Mouse (Mus musculus): ENCODE measurements around the gene Lypd5. TPM values are rescaled to one million over a fixed set of nuclear protein-coding genes. Genes with fewer than 3 reads are reported as not detected.
"Not testable (repeated sequence)": the region's sequence is repeated elsewhere in the genome, so short reads cannot be mapped to it uniquely, and the experiment has no call there.

Gene Lypd5
- total RNA-seq, 2 experiments from 2014 or later = not detected

DNA sequence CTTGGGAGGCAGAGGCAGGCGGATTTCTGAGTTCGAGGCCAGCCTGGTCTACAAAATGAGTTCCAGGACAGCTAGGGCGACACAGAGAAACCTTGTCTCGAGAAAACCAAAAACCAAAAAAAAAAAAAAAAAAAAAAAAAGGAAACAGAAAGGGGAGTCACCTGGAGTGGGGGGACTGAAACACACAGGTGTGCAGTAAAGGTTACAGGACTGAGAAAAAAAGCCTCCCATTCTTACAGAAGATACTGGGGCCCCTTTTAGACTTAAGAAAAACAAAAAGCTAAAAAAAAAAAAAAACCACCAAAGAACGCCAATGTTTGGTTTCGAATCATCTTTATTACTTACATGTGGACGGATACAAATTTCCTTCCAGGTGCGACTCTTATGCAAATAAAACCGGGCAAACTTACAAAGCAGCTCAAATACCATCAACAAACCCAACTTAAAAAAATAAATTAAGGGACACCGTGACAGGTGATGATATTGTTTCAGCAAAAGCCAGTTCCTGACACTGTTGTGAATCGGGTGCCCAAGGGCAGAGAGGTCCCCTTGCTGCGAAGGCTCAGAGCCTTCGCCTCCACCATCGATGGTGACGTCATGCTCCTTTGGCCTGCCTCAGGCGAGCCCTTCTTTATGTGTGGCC lies 33.9 kb downstream of the Lypd5 start:
- no peak for DNase-seq

DNA sequence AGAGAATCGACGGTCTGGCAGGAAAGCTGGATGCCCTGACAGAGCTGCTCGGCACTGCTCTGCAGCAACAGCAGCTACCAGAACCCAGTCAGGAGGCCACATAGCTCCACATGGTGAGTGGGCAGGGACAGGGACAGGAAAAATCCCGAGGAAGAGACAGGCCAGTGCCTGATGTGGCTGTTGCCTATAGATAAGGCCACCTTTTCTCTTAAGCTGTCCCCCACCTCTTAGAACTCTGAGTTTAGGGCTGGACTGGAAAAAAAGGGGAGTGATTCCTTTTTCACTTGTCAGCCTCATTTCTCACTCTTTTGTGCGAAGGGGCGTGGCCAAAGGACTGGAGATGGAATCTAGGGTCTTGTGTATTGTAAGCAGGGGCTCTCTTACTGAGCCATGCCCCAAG lies 35.1 kb downstream of the Lypd5 start:
- DNase-seq = no peak

DNA sequence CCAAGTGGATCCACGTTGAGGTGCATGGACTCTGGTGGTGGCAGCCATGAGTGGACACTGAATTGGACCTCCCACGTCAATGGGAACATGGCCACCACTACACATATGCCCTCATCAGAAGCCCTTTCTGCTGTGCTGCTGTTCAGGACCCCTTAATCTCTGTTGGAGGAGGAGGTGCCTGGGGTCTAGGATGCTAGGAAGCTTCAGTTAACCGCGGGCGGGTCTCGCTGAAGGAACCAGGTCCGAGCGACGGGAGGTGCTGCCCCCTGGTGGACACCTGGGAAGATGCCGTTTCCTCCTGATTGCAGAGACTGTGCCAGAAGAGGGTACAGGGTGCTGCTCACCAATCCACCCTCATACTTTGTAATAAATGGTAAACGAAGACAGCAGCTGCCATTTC lies 35.8 kb downstream of the Lypd5 start:
- peak; percentile 75 to 86 for DNase-seq

DNA sequence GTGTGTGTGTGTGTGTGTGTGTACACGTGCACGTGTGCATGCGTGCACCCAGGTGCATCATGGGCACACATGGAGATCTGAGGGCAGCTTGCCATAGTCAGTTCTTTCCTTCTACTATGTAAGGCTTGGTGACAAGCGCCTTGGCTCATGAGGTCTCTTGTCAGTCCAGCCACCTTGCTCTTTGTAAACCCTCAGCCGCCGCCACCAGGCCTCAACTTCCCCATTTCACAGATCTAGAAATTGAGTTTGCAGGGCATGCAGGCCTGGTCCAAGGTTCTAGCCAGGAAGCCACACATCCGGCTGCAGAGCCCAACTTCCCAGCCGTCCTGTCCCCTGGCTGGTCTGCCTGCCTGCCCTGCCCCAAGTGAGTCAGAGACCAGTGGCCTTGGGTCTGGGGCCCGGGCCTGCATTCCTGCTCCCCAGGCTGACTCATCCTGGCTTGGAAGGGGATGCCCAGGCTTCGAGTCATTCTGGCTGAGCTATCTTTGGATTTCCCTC lies 38.1 kb downstream of the Lypd5 start:
- peak; percentile 94 to 95 for DNase-seq

DNA sequence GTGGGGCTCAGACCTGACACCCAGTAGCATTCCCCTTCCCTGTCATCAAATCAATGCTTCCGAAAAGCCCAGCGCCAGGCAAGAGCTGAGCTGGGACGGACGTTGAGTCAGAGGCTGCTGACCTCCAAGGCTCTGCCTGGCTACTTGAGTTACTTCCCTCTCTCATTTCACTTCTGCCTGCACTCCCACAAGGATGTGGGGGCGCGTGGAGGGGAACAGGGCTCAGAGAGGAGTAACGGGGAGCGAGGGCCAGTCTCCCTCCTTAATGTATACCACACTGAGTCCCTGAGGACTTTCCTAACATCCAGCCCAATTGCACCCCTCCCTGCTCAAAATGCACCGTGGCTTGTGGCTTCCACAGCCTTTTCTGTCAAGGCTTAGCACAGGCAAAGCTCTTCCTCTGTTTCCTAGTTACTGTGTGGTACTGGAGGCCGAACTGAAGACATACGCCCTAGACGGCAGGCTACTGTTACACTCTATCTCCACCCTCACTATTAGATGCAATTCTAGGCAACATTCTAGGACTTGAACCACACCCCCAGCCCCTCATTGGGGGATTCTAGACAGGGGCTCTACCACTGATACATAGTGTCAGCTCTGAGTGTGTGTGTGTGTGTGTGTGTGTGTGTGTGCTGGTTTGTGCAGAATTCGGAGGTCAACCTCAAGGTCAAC lies 40.7 kb downstream of the Lypd5 start:
- DNase-seq = peak; percentile 48 to 55

DNA sequence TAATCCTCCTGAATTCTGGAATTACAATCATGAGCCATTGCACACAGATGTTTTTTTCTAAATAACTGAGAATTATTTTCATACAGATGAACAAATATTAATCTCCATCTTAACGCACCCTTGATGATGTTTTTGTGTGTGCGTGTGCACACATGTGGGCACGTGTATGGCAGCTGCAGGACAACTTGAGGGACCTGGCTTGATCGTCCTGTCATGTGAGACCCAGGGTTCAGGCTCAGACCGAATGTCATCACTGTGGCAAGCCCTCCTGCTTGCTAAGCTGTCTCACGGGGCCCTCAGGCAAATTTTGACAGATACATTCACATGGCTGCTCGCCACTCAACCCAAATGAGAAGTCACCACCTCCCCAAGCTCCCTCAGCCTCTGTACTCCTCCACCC lies 41.5 kb downstream of the Lypd5 start:
- no peak for DNase-seq

DNA sequence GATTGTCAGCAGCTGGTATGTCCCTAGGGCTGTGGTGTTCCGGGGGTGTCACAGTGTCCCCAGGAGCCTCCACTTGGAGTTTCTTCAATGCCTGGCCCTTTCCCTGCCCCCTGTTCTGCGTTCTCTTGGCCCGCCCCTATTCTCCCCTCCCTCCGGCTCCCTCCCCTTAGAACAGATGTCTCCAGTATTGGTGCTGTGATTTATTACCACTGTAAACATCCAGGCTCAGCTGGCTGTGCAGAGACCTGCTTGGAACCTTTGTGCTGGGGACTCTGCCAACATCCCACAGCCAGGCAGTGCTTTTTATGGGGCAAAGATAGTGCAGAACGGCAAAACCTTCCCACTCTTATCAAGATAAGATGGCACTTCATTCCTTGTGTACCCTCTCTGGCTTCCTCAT lies 42.1 kb downstream of the Lypd5 start:
- peak in 1 of 2 experiments; percentile 47 for DNase-seq

DNA sequence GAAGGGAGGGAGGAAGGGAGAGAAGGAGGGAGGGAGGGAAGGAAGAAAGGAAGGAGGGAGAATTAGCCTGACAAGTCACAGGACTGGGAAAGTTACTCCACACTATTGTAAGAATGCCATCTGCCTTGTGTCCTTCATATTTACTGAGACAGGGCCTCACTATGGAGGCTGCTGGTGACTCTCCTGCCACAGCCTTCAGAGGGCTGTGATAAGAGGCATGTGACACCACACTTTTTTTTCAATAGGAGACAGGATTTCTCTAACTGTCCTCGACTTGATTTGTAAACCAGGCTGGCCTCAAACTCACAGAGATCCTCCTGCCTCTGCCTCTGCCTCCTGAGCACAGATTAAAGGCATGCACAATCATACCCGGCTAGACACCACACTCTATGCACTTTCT lies 42.7 kb downstream of the Lypd5 start:
- DNase-seq = no peak

DNA sequence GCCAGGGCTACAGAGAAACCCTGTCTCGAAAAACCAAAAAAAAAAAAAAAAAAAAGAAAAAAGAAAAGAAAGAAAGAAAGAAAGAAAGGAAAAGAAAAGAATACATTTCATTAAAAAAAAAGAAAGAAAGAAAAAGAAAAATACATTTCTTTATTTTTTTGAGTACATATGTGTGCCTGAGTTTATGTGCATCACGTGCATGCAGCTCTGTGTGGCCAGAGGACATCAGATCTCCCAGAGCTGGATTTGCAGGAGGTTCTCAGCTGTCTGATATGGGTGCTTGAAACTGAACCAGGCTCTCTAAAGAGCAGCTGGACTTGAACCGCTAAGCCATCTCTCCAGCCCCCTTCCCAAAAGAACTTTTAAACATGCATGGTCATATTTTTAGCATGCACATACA lies 45.1 kb downstream of the Lypd5 start:
- DNase-seq = no peak

DNA sequence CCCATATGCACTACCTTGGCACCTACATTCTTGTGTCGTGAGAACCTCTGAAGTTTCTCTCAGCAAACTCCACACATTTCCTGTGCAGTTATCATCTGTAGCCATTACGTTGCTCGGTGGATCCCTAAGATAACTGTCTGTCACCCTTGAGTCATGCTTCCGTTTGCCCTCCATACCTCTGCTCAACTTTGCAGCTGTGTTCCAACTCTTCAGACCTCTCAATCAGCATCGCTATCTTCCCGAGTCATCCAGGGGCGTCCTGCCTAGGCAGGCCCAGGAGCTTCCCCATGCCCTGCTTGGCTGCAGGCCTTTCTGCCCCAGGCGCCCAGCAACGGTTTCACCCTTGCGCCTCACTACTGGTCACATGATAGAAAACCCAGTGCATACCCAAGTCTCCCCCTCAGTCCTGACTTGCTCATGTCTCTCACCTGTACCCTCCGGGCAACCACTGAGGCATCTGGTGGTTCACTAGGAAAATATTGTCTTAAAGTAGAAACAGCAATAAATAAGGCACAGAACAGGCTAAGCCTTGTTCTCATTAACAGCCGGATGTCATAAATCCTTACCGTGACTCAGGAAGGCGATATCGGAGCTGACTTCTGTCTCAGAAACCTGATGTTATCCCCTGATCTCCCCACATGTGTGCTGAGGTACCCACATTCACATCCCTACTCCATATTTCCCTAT lies 45.6 kb downstream of the Lypd5 start:
- DNase-seq = no peak

DNA sequence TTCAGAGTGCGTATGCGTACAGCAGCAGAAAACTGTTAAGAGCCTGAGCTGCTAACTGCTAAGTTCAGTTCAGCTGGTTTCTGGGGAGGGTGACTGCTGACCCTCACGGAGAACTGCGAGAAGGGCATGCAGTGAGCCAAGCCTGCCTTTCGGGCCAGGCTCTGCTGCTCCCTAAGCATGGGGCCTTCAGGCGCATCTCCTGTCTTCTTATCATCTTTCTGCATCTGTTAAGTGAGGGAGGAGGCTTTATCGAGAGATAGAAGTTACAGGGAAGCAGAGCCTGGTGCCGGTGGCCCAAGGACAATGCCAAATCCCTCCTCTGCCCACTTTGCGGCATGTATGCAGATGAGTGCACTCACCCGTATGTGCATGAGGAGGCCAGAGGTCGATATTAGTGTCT lies 47.8 kb downstream of the Lypd5 start:
- no peak for DNase-seq

DNA sequence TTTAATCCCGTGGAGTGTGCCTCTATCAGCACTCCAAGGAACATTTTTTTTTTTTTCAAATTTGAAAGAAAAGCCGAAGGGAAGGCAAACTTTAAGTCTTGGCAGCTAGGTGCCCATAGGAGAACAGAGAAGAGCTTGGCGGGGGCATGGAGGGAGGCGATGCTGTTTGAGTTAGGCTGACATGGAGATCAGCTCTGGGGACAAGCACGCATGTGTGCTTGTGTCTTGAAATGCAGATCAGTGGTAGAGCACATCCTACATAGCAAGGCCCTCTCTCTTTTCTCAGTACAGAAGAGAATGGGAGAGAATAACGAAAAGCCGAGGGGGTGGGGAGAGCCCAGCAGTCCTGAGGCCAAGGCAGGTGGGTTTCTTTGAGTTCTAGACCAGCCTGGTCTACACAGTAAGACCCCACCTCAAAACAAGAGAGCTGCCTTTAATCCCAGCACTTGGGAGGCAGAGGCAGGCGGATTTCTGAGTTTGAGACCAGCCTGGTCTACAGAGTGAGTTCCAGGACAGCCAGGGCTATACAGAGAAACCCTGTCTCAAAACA lies 49.4 kb downstream of the Lypd5 start:
- DNase-seq = no peak

DNA sequence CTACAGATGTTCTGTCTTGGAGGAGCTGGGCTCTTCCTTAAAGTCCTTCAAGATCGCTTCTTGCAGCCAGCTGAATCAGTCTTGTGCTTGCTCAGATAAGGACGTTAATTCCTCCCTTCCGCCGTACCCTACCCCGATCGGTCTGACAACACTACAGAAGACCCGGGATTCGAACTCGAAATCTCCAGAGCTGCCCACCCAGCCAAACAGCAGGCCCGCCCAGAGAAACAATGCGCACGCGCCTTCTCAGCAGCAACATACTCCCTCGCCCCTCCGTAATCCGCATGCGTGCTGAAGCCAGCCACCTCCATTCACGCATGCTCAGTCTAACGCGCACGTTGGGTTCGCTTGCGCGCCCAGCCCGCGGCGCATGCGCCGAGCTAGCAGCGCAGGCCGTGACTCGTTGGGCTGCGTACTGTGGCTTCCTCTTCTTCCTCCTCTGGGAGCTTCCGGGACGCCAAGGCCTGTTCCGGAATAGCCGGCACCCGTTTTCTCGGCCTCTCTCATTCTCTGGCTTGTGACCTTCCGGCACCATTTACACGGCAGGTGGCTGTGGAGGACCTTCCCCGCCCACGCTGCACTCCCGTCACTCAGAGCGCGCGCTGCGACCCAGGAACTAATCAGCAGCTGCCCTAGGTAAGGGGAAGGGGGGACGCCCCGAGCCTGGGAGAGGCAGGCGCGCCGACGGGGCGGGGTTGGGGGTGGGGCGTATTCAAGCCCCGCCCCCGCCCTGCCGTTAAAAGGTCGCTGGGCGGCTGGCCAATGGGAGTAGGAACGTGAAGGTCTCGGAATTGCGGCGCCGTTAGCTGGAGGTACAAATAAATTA lies 50.5 kb downstream of the Lypd5 start, which contains the start of gene Smg9:
TSS of gene Smg9 (plus strand) at position 364 of the 826 bp plus-strand sequence.
- peak; percentile 97 to 98 for DNase-seq

DNA sequence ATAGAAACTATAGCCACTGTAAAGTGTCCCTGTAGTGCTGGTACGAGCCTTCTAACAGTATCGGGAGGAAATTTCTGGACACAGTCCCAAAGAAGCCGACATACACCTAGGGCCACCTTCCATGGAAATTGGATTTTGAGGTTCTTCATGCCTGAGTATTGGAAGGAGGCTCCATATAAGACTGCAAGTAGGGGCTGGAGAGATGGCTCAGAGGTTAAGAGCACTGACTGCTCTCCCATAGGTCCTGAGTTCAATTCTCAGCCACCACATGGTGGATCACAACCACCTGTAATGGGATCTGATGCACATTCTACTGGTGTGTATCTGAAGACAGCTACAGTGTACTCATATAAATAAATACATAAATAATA lies 51.1 kb downstream of the Lypd5 start:
- DNase-seq = no peak

DNA sequence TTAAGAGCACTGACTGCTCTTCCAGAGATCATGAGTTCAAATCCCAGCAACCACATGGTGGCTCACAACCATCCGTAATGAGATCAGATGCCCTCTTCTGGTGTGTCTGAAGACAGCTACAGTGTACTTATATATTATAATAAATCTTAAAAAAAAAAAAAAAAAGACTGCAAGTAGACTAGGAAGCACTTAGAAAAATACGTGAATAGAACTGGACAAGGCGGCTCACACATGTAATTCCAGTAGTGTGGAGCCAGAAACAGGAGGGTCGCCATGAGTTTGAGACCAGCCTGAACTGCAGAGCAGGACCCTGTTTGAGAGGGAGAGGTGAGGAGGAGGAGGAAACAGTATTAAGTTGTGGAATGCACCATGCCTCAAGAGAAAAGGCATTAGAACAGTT lies 51.5 kb downstream of the Lypd5 start:
- DNase-seq = not testable (repeated sequence)

DNA sequence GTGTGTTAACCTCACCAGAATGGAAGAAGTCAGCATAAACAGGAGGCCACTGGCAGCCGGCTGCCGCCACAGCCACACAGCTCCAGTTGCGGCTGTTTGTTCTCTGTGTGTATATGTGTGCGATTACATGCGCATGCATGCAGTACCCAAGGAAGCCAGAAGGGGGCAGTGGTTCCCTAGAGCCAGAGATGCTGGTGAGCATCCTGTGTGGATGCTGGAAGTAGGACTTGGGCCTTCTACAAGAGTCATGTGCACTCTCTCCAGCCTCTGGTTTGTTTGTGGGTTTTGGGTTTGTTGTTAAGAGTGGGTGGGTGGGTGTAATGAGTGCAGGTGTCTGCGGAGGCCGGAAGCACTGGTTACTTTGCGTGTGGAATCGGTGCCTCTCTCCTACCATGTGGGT lies 53.9 kb downstream of the Lypd5 start:
- no peak for DNase-seq

Small RNAs within 50 kb of the gene (microRNA-seq; reads per million reads assigned to microRNA genes)
- gene Gm27592 = not detected

Other genes starting within 250 kb of the Lypd5 start
- gene Zfp112, start 236.9 kb upstream of the Lypd5 start, total RNA-seq (2021) = 1 to 10 TPM; 2.8 to 3.4 TPM
- gene Zfp235, start 215.0 kb upstream of the Lypd5 start, total RNA-seq (2021) = 1 to 10 TPM; 8.8 TPM
- under 1 TPM; 0.20 to 0.70 TPM for gene Zfp114, start 174.1 kb upstream of the Lypd5 start, total RNA-seq (2021)
- gene Zfp111, start 137.8 kb upstream of the Lypd5 start, total RNA-seq (2021) = 1 to 10 TPM; 8.1 to 9.9 TPM
- 1 to 10 TPM; 3.4 to 3.8 TPM for gene Zfp109, start 111.6 kb upstream of the Lypd5 start, total RNA-seq (2021)
- 1 to 10 TPM; 2.0 to 2.1 TPM for gene Zfp108, start 94.4 kb upstream of the Lypd5 start, total RNA-seq (2021)
- 1 to 10 TPM; 4.7 to 5.2 TPM for gene Zfp93, start 78.8 kb upstream of the Lypd5 start, total RNA-seq (2021)
- gene Zfp61, start 48.0 kb upstream of the Lypd5 start, total RNA-seq (2021) = 10 to 100 TPM in 1 of 2 experiments, 1 to 10 TPM in 1; 8.8 to 10.3 TPM
- 1 to 10 TPM; 3.1 to 4.0 TPM for gene Zfp94, start 32.5 kb upstream of the Lypd5 start, total RNA-seq (2021)
- under 1 TPM; 0.36 to 0.56 TPM for gene Tescl, start 15.3 kb upstream of the Lypd5 start, total RNA-seq (2021)
- 1 to 10 TPM in 1 of 2 experiments, under 1 TPM in 1; 0.79 to 1.3 TPM for gene Kcnn4, start 21.1 kb downstream of the Lypd5 start, total RNA-seq (2021)
- 10 to 100 TPM; 17.8 to 21.1 TPM for gene Smg9, start 50.4 kb downstream of the Lypd5 start, total RNA-seq (2021)
- not detected for gene Irgc1, start 103.1 kb downstream of the Lypd5 start, total RNA-seq (2021)
- gene Plaur, start 113.3 kb downstream of the Lypd5 start, total RNA-seq (2021) = 1 to 10 TPM; 7.9 to 9.8 TPM
- 1 to 10 TPM; 2.8 to 3.6 TPM for gene Cadm4, start 132.8 kb downstream of the Lypd5 start, total RNA-seq (2021)
- 1 to 10 TPM; 6.0 to 6.8 TPM for gene Zfp428, start 157.8 kb downstream of the Lypd5 start, total RNA-seq (2021)
- gene AC161166.1, start 163.3 kb downstream of the Lypd5 start, total RNA-seq (2021) = not detected
- 10 to 100 TPM; 20.4 to 24.1 TPM for gene Irgq, start 181.5 kb downstream of the Lypd5 start, total RNA-seq (2021)
- not detected for gene Pinlyp, start 196.9 kb downstream of the Lypd5 start, total RNA-seq (2021)
- 10 to 100 TPM; 37.6 to 41.3 TPM for gene Xrcc1, start 197.1 kb downstream of the Lypd5 start, total RNA-seq (2021)
- gene Ethe1, start 238.3 kb downstream of the Lypd5 start, total RNA-seq (2021) = 10 to 100 TPM; 27.9 to 34.2 TPM
- under 1 TPM in 1 of 2 experiments, not detected in 1; 0.30 TPM for gene Zfp575, start 238.4 kb downstream of the Lypd5 start, total RNA-seq (2021)